Mouse (Mus musculus): Measurements from ENCODE around the gene Naglu.
A peak's percentile ranks its signal among the peaks of the same experiment; 100 is the strongest.
"Not testable (repeated sequence)": the region's sequence is repeated elsewhere in the genome, so short reads cannot be mapped to it uniquely, and the experiment has no call there.

The Naglu gene

GRCm38 (mm10) chr11:101119131-101119760, 49.4 kb downstream of the Naglu start:
- no peak for DNase-seq (ENCODE audit: extremely low read depth, insufficient read length, low spot score)

GRCm38 (mm10) chr11:101119761-101120544, 50.1 kb downstream of the Naglu start, which contains the start of the genes Retreg3 and Tubg1:
Gene Retreg3, minus strand, starts transcription at chr11:101119893.
Gene Tubg1, plus strand, starts transcription at chr11:101119938.
- DNase-seq (ENCODE audit: extremely low read depth, insufficient read length, low spot score) = peak; percentile 100

DNA sequence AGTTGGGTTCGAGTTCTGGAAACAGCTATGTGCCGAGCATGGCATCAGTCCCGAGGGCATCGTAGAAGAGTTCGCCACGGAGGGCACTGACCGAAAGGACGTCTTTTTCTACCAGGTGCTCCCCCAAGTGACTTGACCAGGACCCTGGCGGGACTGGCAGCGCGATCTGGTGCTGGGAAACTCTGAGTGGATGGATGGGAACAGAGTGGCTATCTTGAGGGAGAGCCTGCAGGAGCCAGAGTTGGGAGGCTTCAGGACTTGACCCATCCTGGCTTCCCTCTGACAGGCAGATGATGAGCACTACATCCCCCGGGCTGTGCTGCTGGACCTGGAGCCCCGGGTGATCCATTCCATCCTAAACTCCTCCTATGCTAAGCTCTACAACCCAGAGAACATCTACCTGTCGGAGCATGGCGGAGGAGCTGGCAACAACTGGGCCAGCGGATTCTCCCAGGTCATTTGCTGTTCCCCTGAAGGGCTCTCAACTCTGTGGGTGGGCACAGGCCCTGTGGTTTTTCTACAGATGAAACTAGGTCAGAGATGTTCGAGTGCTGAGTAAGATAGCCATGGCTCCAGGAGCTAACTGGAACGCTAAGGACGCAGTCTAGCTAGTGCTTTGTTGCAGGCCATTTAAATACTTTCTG, 50.9 kb downstream of the Naglu start:
- DNase-seq (ENCODE audit: extremely low read depth, insufficient read length, low spot score) = no peak

DNA sequence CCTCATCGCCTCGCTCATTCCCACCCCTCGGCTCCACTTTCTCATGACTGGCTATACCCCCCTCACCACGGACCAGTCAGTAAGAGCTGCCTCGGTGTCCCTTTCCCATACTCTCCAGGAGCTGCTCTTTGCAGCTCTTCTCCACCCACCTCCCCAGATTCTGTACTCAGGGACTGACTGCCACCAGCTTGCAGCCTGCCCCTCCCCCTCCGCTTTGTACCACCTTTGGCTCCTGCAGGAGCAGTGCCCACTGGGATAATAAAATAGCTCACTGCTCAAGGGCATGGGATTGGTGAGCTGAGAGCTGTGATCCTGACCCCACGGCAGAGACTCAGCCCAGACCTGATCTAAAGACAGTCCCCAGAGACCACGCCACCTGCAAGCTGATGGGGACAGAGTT, 54.7 kb downstream of the Naglu start:
- DNase-seq (ENCODE audit: extremely low read depth, insufficient read length, low spot score) = not testable (repeated sequence)

GRCm38 (mm10) chr11:101125008-101125407, 55.2 kb downstream of the Naglu start:
- DNase-seq (ENCODE audit: extremely low read depth, insufficient read length, low spot score) = not testable (repeated sequence)

- DNase-seq (ENCODE audit: extremely low read depth, insufficient read length, low spot score) = no peak
These were observed 57.3 kb downstream of the Naglu start for GRCm38 (mm10) chr11:101127075-101127474.
